Mouse (Mus musculus) midbrain, embryonic 16.5 days (tissue): ENCODE data around the gene Bax. TPM values are rescaled to one million over a fixed set of nuclear protein-coding genes. Genes with fewer than 3 reads are reported as not detected.
A peak's percentile ranks its signal among the peaks of the same experiment; 100 is the strongest.

ENCODE experiments used
- ATAC-seq: fragments of 200-750 bp; cut with Nextera tagmentation; 2 replicates; pipeline ENCODE4 v1.8.0; 2017; ENCODE audit warnings: moderate TSS enrichment
- H3K27ac ChIP-seq: fragments of 300-500 bp; sonication (generic); 2 replicates; pipeline ENCODE4 v1.5.1; 2014; ENCODE audit warnings: mild to moderate bottlenecking, low read length, mixed read lengths
- H3K27me3 ChIP-seq: fragments of 300-500 bp; sonication (generic); 2 replicates; pipeline ENCODE4 v1.6.1; 2014; ENCODE audit warnings: low read depth, low read length, mixed read lengths; ENCODE audit not compliant: control insufficient read depth, insufficient read depth
- H3K36me3 ChIP-seq: fragments of 300-500 bp; sonication (generic); 2 replicates; pipeline ENCODE4 v1.6.1; 2014; ENCODE audit warnings: mild to moderate bottlenecking, low read length, moderate library complexity, mixed read lengths; ENCODE audit not compliant: control insufficient read depth, insufficient read depth
- H3K4me1 ChIP-seq: fragments of 300-500 bp; sonication (generic); 2 replicates; pipeline ENCODE4 v1.6.1; 2014; ENCODE audit warnings: mild to moderate bottlenecking, low read length, mixed read lengths; ENCODE audit not compliant: control insufficient read depth, insufficient read depth
- H3K4me2 ChIP-seq: fragments of 300-500 bp; sonication (generic); 2 replicates; pipeline ENCODE4 v1.6.1; 2014; ENCODE audit warnings: mild to moderate bottlenecking, low read length, mixed read lengths
- H3K4me3 ChIP-seq: fragments of 300-500 bp; sonication (generic); 2 replicates; pipeline ENCODE4 v1.5.1; 2014; ENCODE audit warnings: low read depth, mild to moderate bottlenecking, low read length, moderate library complexity, mixed read lengths
- H3K9ac ChIP-seq: fragments of 300-500 bp; sonication (generic); 2 replicates; pipeline ENCODE4 v1.6.1; 2014; ENCODE audit warnings: low read depth, low read length, mixed read lengths
- H3K9me3 ChIP-seq: fragments of 300-500 bp; sonication (generic); replicated peaks from 2 replicates; pipeline ENCODE4 v1.6.1; 2014; ENCODE audit warnings: mild to moderate bottlenecking, low read length, mixed read lengths; ENCODE audit not compliant: control insufficient read depth, poor library complexity, severe bottlenecking
- WGBS: fragments of 180-500 bp; shearing (Covaris S2); extraction: QIAGEN DNeasy Blood & Tissue Kit; methylation state at CpG from one replicate; pipeline ENCODE4 v1.1.7; 2014; 5-methylcytosine and 5-hydroxymethylcytosine counted together
- polyA plus RNA-seq: library from polyadenylated mRNA; unstranded; fragments of >200 nt; fragmentation: Nextera tagmentation; extraction: Ambion mirVana; gene quantifications from 2 replicates; pipeline ENCODE4 v1.2.1, GENCODE M21; 2015

The Bax gene
- 232 and 243 TPM in 2 replicates for polyA plus RNA-seq

DNA sequence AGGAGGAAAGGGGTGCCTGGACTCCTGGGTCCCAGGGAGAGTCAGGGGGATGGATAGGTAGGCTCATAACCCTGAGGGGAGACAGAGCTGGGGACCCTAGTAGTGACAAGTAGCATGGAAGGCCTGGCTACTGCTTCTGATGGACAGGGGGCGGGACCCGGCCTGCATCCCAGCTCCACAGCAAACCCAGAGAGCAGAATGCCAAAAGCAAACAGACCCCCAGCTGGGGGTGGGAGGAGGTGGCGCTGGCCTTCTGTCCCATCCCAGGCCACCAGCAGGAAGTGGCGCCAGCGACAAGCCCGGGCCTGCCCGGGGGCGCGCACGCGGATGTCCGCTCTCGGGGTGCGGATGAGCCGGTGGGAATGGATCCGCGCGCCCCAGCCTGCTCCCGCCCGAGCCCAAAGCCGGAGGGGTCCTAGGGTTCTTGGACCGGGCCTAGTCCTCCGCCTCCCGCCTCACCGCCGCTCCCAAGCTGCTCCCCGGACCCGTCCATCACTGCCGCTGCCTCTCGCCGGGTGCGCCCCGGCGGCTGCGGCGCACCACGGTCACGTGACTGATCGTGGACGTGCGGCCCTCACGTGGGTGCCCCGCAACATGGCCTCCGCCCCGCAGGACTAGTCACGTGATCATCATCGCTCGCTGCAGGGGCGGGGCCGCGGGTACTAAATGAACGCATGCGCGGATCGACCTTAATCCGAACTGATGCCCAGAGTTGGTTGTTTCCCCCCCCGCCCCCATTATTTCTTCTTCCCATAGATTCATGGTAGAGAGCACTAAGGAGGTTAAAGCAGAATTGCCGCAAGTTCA, at the start of gene Bax:
Gene Bax (minus strand): TSS at position 616 of the 807 bp plus-strand sequence.
- H3K4me2 ChIP-seq, result peak within 1 kb of the TSS; percentile 96
- H3K9me3 ChIP-seq, result no peaks in the 10 kb centered on the region
- WGBS, result under 1% methylated on average over 55 of the region's 58 CpGs
- peaks cover 22% of the 10 kb centered on the region for H3K4me1 ChIP-seq
- no peaks in the 10 kb centered on the region for H3K27me3 ChIP-seq
- H3K9ac ChIP-seq, result peak within 1 kb of the TSS; percentile 91
- peaks cover 18% of the 10 kb centered on the region for H3K36me3 ChIP-seq
- peak; percentile 75 for ATAC-seq
- peak within 1 kb of the TSS; percentile 92 for H3K4me3 ChIP-seq
- peak within 1 kb of the TSS; percentile 78 for H3K27ac ChIP-seq

- Histone ChIP-seq H3K4me2 (no peak overlapping the region), H3K36me3 (no peaks in the 10 kb centered on the region), H3K9me3 (no peaks in the 10 kb centered on the region), H3K27me3 (no peaks in the 10 kb centered on the region), H3K4me3 (no peak overlapping the region), H3K27ac (no peak overlapping the region), H3K9ac (no peak overlapping the region), H3K4me1 (no peaks in the 10 kb centered on the region)
- no peak for ATAC-seq
- WGBS, result 29% methylated on average over 16 of the region's 16 CpGs
Observed at GRCm38 (mm10) chr7:45515436-45515835, 48.7 kb upstream of the Bax start.

DNA sequence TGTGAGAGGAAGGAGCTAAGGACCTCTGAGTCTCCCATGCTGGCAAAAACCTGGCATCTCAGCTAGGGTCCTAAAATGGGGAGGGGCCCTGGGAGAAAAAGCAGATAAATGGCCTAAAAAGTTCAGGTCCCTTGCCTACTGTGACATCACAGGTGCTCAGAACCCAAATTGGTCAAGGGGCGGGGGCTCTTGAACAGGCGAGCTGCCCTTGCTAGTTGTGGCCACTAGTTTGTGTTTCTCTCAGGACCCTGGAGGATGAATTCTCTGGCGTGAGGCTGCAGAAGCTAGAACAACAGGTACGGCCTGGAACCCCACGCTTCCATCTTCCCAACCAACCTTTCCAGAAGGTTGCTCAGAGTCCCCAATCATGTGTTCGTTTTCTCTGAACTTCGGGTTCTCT, 47.7 kb upstream of the Bax start:
- no peak overlapping the region for H3K4me2 ChIP-seq
- H3K9me3 ChIP-seq, result no peaks in the 10 kb centered on the region
- no peaks in the 10 kb centered on the region for H3K27me3 ChIP-seq
- H3K9ac ChIP-seq, result no peak overlapping the region
- H3K4me1 ChIP-seq, result peaks cover 2% of the 10 kb centered on the region
- WGBS, result 86% methylated on average over 7 of the region's 7 CpGs
- no peaks in the 10 kb centered on the region for H3K36me3 ChIP-seq
- ATAC-seq, result no peak
- no peak overlapping the region for H3K4me3 ChIP-seq
- no peak overlapping the region for H3K27ac ChIP-seq

DNA sequence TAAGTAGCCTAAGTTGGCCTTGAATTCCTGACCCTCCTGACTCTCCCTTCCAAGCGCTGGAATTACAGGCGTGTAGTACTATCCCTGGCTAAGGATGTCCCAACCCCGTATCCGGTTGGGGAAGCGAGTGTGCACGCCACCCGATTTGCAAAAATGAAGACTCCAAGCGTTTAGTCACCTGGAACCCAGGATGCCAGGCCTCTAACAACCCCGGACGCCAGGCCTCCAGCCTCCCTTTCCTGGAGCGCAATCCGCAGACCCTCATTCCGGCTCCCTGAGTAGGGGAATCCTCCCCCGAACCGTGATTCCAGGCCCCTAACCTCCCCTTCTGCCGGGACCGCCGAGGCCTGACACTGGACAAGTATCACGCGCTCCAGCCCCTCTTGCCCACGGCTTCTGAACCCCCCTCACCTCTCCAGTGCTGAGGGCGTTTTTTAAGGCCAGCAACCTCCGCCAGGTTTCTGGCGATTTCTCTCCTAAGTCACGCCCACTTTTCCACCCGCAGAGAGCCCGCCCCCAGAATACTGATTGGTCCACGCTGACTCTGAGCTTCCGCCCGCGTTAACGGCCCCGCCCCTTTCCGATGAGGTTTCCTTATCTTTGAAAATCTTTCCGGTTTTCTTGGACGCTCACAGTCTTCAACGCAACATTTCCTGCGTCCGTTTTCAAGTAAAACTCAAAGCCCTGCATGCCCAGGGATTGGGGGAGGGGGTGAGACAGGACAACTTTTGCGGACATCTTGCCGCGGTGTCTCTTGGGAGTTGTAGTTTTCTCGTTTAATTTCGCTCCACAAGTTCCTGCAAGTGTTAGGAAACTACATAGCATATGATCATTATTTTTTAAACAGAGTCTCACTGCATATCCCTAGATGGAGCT, 43.5 kb upstream of the Bax start, which contains the start of gene Nucb1:
Gene Nucb1 (minus strand): TSS at position 495 of the 876 bp plus-strand sequence.
- H3K9me3 ChIP-seq, result no peaks in the 10 kb centered on the region
- peak within 1 kb of the TSS; percentile 73 for H3K27ac ChIP-seq
- peak within 1 kb of the TSS; percentile 78 for H3K9ac ChIP-seq
- H3K27me3 ChIP-seq, result no peaks in the 10 kb centered on the region
- peaks cover 15% of the 10 kb centered on the region for H3K4me1 ChIP-seq
- peak within 1 kb of the TSS; percentile 53 for H3K4me3 ChIP-seq
- peak within 1 kb of the TSS; percentile 94 for H3K4me2 ChIP-seq
- H3K36me3 ChIP-seq, result no peaks in the 10 kb centered on the region
- ATAC-seq, result peak; percentile 92
- under 1% methylated on average over 44 of the region's 44 CpGs for WGBS

DNA sequence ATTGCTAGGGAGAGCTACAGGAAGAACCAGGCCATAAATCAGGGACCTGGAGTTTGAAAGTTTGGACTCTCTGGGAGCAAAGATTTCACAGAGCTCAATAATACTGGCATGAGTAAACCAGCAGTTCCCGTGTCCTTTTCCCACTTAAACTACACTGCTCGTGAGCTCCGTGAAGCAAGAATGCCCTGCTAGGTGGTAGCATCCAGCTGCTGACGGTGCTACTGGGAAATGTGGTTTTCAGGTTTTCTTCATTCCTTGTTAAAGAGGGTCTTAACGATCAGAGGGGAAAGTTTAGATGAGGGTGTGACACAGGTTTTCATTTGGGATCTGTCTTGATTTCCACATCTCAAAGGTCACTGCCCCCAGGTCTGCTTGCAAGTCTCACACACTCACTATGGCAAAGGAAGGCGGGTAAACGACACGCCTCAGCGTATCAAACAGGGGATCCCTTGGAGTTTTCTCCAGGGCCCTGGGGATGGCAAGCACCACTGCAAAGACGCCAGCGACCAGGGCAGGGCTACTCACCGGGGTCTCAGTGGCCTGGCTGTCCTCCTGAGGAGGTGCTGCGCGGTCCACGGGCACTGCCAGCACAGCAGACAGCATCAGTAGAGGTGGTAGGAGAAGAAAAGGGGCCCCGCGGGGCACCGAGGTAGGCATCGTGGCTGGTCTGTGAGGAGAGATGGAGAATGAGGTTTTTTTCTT, 42.6 kb upstream of the Bax start:
- H3K4me1 ChIP-seq, result peaks cover 15% of the 10 kb centered on the region
- peak overlapping the region; percentile 78 for H3K9ac ChIP-seq
- peak overlapping the region; percentile 53 for H3K4me3 ChIP-seq
- H3K27me3 ChIP-seq, result no peaks in the 10 kb centered on the region
- H3K27ac ChIP-seq, result peak overlapping the region; percentile 73
- H3K4me2 ChIP-seq, result peak overlapping the region; percentile 94
- WGBS, result 41% methylated on average over 19 of the region's 19 CpGs
- peak; percentile 27 for ATAC-seq
- no peaks in the 10 kb centered on the region for H3K36me3 ChIP-seq
- no peaks in the 10 kb centered on the region for H3K9me3 ChIP-seq

- Histone ChIP-seq H3K36me3 (no peaks in the 10 kb centered on the region), H3K27ac (no peak overlapping the region), H3K9me3 (no peaks in the 10 kb centered on the region), H3K4me2 (no peak overlapping the region; the same call in 1 of the 2 replicates), H3K4me3 (no peak overlapping the region), H3K9ac (no peak overlapping the region), H3K27me3 (no peaks in the 10 kb centered on the region), H3K4me1 (peaks cover 15% of the 10 kb centered on the region)
- ATAC-seq, result no peak
- 90% methylated on average over 6 of the region's 6 CpGs for WGBS
Observed at GRCm38 (mm10) chr7:45508561-45508960, 41.9 kb upstream of the Bax start.

- no peak for ATAC-seq
- WGBS, result 89% methylated on average over 6 of the region's 6 CpGs
- no peaks in the 10 kb centered on the region for H3K9me3 ChIP-seq
- no peak overlapping the region for H3K27ac ChIP-seq
- peaks cover 15% of the 10 kb centered on the region for H3K4me1 ChIP-seq
- no peak overlapping the region for H3K9ac ChIP-seq
- no peaks in the 10 kb centered on the region for H3K36me3 ChIP-seq
- no peak overlapping the region for H3K4me2 ChIP-seq
- H3K4me3 ChIP-seq, result no peak overlapping the region
- no peaks in the 10 kb centered on the region for H3K27me3 ChIP-seq
Observed at GRCm38 (mm10) chr7:45507583-45507982, 40.9 kb upstream of the Bax start.

DNA sequence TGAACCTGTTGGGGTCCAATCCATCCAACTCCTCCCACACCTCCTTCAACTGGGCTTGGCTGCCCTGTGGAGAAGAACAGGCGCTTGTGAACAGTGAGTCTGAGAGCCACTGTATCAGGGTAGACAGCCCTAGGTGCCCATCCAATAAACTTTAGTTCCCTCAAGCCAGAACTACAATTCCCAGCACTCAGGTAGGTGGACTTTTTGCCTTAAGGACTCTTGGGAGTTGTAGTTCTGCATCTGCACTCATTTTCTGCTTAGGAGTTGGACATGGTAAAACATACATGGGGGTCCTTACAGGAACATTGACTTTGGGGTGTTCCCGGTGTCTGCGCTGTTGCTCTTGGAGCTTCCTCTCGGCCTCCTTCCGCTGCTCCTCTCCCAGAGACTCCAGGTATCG, 31.7 kb upstream of the Bax start:
- Histone ChIP-seq H3K4me3 (no peak overlapping the region), H3K9ac (no peak overlapping the region), H3K27ac (no peak overlapping the region), H3K36me3 (peaks cover 46% of the 10 kb centered on the region), H3K9me3 (no peaks in the 10 kb centered on the region), H3K4me1 (no peaks in the 10 kb centered on the region), H3K4me2 (no peak overlapping the region), H3K27me3 (no peaks in the 10 kb centered on the region)
- WGBS, result 94% methylated on average over 6 of the region's 6 CpGs
- ATAC-seq, result no peak
